Mouse (Mus musculus): ENCODE results near the gene Rhou.
"Not testable (repeated sequence)": the region's sequence is repeated elsewhere in the genome, so short reads cannot be mapped to it uniquely, and the experiment has no call there.

Rhou gene

DNA sequence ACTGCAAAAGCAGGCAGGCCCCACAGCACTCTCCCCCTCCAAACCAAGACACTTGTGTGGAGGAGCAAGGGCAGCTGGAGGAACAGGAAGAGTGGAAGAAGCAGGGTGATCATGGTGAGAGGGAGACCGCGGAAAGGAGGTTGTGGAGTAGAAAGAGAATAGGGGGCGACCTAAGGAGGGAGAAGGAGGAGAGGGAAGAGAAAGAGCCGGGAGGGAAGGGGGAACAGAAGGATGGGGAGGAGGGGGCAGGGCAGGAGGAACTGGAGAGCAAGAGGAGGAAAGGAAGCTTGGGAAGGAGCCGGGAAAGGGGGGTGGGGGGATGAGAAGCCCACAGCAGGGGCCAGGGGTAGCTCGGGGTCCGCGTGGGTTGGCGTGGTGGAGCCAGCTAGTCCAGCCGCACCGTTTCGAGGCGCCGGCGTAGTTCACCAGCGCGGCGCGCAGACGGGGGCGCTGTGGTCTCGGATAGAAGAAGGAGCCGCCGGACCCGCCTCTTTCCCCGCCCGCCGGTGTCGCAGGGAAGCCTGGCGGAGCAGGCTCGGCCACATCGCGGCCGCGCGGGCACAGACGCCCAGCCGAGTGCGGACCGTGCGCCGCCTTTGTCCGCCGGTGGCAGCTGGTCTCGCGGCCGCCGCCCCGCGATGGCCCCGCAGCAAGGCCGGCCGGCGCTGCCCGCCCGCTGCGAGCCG, at the start of gene Rhou:
TSS of gene Rhou (plus strand) at position 622 of the 686 bp plus-strand sequence.
- DNase-seq: peak; percentile 96

DNA sequence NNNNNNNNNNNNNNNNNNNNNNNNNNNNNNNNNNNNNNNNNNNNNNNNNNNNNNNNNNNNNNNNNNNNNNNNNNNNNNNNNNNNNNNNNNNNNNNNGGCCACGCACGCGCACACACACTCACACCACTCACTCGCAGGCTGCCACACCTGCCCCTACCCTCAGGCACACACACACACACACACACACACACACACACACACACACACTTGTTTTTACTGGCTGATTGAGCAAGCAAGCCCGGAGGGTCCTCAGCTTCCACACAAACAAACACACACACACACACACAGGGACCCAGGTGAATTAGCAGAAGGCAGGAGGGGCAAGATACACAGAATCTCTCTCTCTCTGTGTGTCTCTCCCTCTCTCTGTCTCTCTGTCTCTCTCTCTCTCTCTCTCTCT, 41.1 kb upstream of the Rhou start:
- not testable (repeated sequence) for DNase-seq

GRCm38 (mm10) chr8:123623523-123623922, 30.2 kb upstream of the Rhou start:
- not testable (repeated sequence) for DNase-seq

GRCm38 (mm10) chr8:123624274-123624673, 29.5 kb upstream of the Rhou start:
- DNase-seq: no peak

DNA sequence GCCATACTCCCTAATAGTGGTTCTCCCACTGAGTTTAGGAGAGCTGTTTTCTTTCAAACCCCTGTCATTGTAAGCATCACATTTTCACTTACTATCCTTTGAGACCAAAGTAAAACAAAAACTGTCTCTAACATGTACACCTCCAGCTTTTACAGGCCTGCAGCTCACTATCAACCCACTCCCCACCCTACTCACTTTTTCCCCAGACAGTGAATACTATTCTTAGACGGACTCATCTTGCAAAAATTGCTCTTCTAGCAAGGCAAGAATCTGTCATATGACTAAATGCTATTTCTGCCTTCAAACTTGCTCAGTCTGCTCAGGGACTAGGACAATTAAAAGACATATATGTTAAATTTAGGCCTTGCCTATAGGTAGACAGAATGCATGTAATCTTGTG, 29.0 kb upstream of the Rhou start:
- DNase-seq: no peak

DNA sequence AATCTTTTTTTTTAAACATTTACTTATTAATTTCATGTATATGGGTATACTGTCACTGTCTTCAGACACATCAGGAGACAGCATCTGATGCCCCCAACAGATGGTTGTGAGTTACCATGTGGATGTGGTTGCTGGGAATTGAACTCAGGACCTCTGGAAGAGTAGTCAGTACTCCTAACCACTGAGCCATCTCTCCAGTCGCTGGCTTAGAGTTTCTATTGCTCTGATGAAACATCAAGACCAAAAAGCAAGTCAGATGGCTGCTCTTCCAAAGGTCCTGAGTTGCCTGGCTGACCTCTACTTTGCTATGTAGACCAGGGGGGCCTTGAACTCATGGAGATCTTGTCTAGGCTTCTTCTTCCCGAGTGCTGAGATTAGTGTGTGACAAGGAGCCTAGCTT, 28.0 kb upstream of the Rhou start:
- DNase-seq: no peak

GRCm38 (mm10) chr8:123627410-123628147, 26.1 kb upstream of the Rhou start:
- no peak for DNase-seq

DNA sequence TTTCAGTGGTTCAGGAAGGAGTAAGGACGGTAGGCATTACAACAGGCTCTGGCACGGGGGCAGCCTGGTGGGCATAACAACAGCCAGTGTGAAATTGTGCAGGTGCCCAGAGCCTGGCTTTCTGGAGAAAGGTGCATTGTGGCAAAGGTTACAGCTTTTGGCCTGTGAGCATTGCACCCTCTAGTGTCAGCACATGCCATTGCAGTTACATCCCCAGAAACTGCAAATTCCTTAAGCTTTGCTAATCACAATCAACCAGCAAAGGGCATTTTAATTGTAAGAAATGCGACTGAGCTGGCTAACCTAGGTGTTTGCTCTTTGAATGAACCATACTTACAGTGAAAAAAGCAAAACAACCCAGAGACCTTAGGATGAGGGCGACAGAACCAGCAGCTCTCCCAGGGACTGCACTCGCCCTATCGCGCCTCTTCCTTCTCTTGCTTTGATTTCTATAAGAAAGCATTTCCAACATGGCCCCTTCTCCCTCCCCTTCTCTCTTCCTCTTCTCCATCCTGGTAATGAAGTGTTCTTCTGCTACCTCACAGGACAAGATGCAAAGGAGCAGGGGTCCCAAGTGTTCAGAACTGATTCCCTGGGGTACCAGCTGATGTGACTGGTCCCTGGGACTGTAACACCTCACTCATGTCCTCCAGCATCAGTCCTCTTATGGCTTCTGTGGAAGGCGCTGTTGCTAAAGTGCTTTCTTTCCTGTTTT, 25.3 kb upstream of the Rhou start:
- peak; percentile 50 for DNase-seq

- peak; percentile 78 for DNase-seq
Measured at GRCm38 (mm10) chr8:123628968-123629755, 24.6 kb upstream of the Rhou start.

- DNase-seq: no peak
Measured at GRCm38 (mm10) chr8:123630058-123630457, 23.7 kb upstream of the Rhou start.

DNA sequence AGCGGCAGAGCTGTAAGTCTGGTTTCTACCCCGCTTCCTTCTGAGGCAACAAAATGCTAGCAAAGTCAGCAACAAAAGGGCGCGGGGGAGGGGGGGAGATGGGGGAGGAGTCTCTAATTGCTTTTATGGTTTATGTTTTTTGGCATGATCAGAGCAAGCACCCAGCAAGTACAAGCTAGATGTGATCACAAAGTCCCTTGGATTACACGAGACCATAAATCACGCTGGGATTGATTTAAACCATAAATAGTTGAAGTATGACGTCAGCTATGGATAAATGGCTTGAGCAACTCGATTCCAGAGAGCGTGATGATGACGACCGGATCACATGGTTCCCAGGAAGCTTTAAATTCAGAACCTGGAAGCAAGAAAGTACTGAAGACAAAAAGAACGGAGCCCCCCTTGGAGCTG, 22.9 kb upstream of the Rhou start:
- DNase-seq: no peak

GRCm38 (mm10) chr8:123631746-123632145, 22.0 kb upstream of the Rhou start:
- DNase-seq: not testable (repeated sequence)

GRCm38 (mm10) chr8:123632257-123632656, 21.5 kb upstream of the Rhou start:
- DNase-seq: no peak

DNA sequence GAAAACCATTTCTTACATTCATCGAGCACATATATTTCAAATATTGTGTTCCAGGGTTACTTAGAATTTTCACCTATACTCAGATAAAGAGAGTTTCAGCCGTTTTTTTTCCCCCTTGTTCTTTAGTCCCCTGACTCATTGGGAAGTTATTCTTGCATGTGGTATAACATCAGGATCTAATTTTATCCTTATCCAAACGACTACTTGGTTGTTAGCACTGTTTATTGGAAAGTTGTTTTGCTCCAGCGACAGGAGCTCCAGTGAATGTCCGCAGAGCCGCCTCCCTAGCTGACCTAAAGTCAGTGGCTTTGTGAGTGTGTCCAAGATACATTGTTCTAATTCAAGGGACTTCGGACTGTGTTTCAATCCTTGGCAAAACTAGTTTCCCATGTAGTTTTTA, 19.9 kb upstream of the Rhou start:
- DNase-seq: no peak

DNA sequence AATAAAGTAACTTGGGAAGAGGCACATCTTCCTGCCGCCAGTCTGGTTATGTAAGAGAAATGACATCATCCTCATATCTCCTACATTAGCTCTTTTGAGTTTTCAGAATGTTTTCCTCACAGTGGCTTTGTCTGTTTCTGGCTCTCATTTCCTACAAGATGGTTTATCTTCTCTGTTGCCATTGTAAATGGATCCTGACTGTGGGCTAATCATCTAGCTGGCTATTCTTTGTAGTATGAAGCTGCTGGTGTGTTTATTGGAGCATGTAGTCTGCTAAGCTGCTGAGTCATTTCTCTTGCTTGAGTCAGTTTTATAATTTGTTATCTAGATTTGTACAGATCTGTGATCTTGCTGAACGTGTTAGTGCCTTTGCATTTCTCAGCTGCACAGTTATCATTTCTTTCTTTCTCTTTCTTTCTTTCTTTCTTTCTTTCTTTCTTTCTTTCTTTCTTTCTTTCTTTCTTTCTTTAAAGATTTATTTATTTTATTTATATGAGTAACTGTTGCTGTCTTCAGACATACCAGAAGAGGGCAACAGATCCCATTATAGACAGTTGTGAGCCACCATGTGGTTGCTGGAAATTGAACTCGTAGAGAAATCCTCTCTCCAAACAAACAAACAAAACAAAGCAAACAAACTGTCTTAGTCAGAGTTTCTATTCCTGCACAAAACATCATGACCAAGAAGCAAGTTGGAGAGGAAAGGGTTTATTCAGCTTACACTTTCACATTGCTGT, 19.2 kb upstream of the Rhou start:
- DNase-seq: no peak

- no peak for DNase-seq
Measured at GRCm38 (mm10) chr8:123635671-123636070, 18.1 kb upstream of the Rhou start.

GRCm38 (mm10) chr8:123643330-123644051, 10.2 kb upstream of the Rhou start:
- DNase-seq: peak; percentile 76

DNA sequence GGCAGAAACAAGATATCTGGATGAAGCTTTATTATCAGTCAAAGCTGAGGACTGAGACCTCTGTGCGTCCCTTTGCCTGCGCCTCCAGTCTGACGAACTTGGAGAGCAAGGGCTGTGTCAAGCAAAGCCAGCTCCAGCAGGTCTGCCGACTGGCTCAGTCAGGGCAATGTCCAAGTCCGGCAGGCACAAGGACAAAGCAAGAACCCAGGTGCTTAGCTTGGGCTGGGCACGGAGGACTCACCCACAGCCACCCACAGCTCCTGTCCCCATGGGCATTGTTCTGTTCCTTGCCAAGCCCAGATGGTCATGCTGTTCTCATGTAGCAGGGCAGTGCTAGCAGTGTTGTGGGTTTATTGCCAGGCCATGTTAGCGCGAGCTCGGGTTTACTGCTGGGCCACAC, 8.5 kb upstream of the Rhou start:
- no peak for DNase-seq

DNA sequence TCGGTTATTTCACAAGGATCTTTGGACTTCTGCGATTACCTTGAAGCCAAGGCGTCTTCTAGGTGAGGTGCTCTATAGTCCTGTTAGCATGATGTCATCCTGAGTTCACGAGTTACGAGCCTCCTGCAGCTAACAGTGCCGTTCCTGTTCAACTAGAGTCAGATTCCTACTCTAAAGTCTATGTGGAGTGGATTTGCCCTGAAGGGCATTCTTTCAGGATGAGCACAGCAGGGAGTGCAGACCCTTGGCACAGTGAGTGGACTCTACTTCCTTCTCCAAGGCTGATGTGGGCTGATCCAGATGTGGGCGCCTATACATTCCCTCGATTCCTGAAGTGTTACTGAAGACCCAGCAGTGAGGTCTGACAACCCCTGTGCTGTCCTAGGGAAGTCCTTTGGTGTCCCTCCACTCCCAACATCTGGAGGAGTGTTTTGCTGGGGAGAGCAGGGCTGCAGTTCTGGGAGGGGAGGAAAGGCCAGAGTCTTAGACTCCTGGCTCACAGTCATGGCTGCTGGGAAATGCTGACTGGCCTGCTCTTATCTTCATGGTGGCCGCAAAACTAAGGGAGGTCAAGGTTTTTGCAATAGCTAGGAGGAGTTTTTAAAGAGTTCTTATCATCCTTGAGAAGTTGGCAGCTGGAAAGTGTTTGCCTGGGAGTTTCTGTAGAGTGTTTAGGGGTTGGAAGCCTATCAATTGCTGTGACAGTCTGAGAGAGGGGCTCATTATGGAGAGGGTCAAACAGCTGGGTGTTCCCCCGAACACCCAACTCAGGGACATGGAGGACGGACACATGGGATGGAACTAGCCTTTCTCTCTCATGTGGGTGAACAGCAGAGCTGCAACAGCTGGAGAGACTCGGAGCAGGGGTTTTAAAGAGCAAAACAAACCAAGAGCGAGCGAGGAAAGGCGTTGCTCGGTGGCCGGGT, 5.2 kb upstream of the Rhou start:
- DNase-seq: no peak

GRCm38 (mm10) chr8:123649483-123649882, 4.2 kb upstream of the Rhou start:
- DNase-seq: no peak

All from lung, postnatal 14 days (tissue).